ENCODE assay signal across 31 mouse cellular contexts in the genomic region with DNA sequence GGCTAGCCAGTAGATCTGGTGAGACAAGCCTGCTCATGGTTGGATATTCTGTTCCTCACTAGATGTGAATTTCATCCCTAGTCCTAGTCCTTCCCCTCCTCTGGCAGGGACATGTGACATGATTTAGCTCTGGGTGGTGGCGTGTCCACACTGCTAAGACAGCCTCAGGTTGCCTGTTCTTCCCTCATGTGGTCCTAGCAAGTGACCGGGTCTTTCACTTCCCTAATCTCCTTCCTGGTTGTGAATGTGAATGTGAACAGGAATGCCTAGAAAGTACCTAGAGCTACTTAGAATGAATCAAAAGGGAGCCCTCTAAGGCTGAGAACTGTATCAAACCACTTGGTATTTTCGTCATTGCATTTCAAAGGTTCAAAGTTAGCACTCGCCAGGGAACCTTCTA. TPM values are rescaled to one million over a fixed set of nuclear protein-coding genes. Genes with fewer than 3 reads are reported as not detected.
"Had no signal": no experiment of that assay in that cellular context is flagged by ENCODE, and none has a peak within 500 bp of the region (broad histone marks: within the 10 kb centered on the region; RNA-seq: fewer than 3 reads in every experiment).

No protein-coding gene starts in this region.

- H3K4me3 ChIP-seq: intestine, embryonic 15.5 days; layer of hippocampus, adult 2 months; limb, embryonic 10.5 days; limb, embryonic 13.5 days; liver, embryonic 12.5 days; liver, embryonic 15.5 days; megakaryocyte, embryonic 14.5 days; midbrain, embryonic 10.5 days; midbrain, embryonic 13.5 days; neural tube, embryonic 12.5 days; neural tube, embryonic 15.5 days had no signal

- H3K9me3 ChIP-seq: intestine, embryonic 15.5 days; limb, embryonic 10.5 days; limb, embryonic 13.5 days; liver, embryonic 12.5 days; liver, embryonic 15.5 days; megakaryocyte, embryonic 14.5 days; midbrain, embryonic 10.5 days; midbrain, embryonic 13.5 days; neural tube, embryonic 12.5 days; neural tube, embryonic 15.5 days had no signal

- H3K4me1 ChIP-seq: intestine, embryonic 15.5 days; limb, embryonic 10.5 days; limb, embryonic 13.5 days; midbrain, embryonic 10.5 days; midbrain, embryonic 13.5 days; neural tube, embryonic 15.5 days had no signal

- H3K9ac ChIP-seq: intestine, embryonic 15.5 days; limb, embryonic 13.5 days; liver, embryonic 12.5 days; liver, embryonic 15.5 days; midbrain, embryonic 13.5 days; neural tube, embryonic 12.5 days; neural tube, embryonic 15.5 days had no signal

- H3K36me3 ChIP-seq: intestine, embryonic 15.5 days had no signal

- H3K27me3 ChIP-seq: intestine, embryonic 15.5 days; limb, embryonic 13.5 days; liver, embryonic 12.5 days; liver, embryonic 15.5 days; megakaryocyte, embryonic 14.5 days; midbrain, embryonic 13.5 days; neural tube, embryonic 12.5 days; neural tube, embryonic 15.5 days had no signal

- DNase-seq: kidney, adult 11 months; kidney, adult 8-10 months; kidney, postnatal 14 days; kidney, postnatal 4 days; layer of hippocampus, adult 9-11 months; liver; lung, adult 2 months; lung, postnatal 14 days; lung, postnatal 4 days; right cerebral cortex, adult 18-20 months; right cerebral cortex, postnatal 14 days; right cerebral cortex, postnatal 4 days; thymus, adult 18-20 months had no signal

- H3K4me2 ChIP-seq: intestine, embryonic 15.5 days; limb, embryonic 13.5 days; liver, embryonic 12.5 days; liver, embryonic 15.5 days; midbrain, embryonic 13.5 days; neural tube, embryonic 12.5 days; neural tube, embryonic 15.5 days had no signal

- ATAC-seq: liver, embryonic 12.5 days; midbrain, embryonic 13.5 days; midbrain, embryonic 16.5 days had no signal

- H3K27ac ChIP-seq: intestine, embryonic 15.5 days; layer of hippocampus, adult 2 months; limb, embryonic 10.5 days; limb, embryonic 13.5 days; liver, embryonic 12.5 days; liver, embryonic 15.5 days; midbrain, embryonic 10.5 days; midbrain, embryonic 13.5 days; neural tube, embryonic 12.5 days; neural tube, embryonic 15.5 days had no signal

RNA-seq across cellular contexts. Expression of gene Dpep2nb, which starts 33.8 kb away (rescaled TPM):
- total RNA-seq: layer of hippocampus, adult 2 months; layer of hippocampus, postnatal 25 days; left cerebral cortex, adult 18-20 months; left cerebral cortex, postnatal 25 days had no signal
- polyA plus RNA-seq: intestine, embryonic 15.5 days; kidney, embryonic 16.5 days; limb, embryonic 10.5 days; limb, embryonic 13.5 days; liver, embryonic 12.5 days; liver, embryonic 15.5 days; lung, adult 2 months; lung, embryonic 16.5 days; midbrain, embryonic 13.5 days; neural tube, embryonic 12.5 days; stomach, embryonic 16.5 days had no signal
